Mouse (Mus musculus): ENCODE data around the gene Olfr1278. TPM values are rescaled to one million over a fixed set of nuclear protein-coding genes. Genes with fewer than 3 reads are reported as not detected.
"Not testable (repeated sequence)": the region's sequence is repeated elsewhere in the genome, so short reads cannot be mapped to it uniquely, and the experiment has no call there.

Gene Olfr1278
- polyA plus RNA-seq (2016; fragmentation: Nextera tagmentation; extraction: Ambion mirVana) = not detected in 2 replicates

DNA sequence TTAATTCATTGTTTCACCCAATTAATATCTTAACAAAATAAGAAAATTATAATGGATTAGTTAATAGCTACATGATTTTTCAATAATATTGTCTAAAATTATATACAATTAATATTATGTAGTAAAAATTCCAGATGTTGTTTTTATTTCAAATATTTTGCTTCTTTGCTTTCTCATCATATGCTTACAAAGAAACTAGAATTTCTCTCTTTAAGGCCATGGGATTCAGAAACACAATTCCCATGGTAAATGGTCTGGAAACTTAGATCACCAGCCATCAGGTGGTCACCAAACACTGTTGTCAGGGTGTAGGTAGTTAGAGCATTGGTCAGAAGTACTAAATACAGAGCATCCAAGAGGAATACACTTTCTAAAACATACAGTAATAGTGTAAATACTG is at the start of gene Olfr1278:
Gene Olfr1278, plus strand, starts transcription at position 301 of the 400 bp plus-strand sequence.
- H3K9me3 ChIP-seq = no peaks in the 10 kb centered on the region
- no peaks in the 10 kb centered on the region for H3K36me3 ChIP-seq
- no peaks in the 10 kb centered on the region for H3K27me3 ChIP-seq (ENCODE audit: insufficient read depth, poor library complexity, severe bottlenecking)
- no peak within 1 kb of the TSS for H3K4me3 ChIP-seq
- no peak within 1 kb of the TSS for H3K27ac ChIP-seq
- DNase-seq (ENCODE audit: low spot score) = no peak
- H3K4me1 ChIP-seq = no peaks in the 10 kb centered on the region

DNA sequence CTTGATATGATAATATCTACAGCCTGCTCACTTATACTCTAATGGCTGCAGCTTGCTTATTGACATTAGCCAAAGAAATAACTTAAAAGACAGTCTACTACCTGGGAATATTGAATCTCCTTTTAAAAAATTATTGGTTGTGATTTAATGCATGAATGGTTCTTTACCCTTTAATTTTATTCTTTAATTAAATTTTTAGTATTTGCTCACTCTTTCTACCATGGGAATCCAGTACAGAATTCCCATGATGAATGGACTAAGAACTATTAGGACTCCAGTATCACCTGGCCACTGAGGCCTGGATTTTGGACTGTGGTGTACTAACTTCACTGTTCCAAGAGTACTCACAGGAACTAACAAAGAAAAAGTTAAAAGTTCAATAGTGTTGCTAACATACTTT is 35.7 kb upstream of the Olfr1278 start, which contains the start of gene Olfr1276:
Gene Olfr1276, plus strand, starts transcription at position 301 of the 400 bp plus-strand sequence.
- DNase-seq (ENCODE audit: low spot score) = no peak
- H3K9me3 ChIP-seq = no peaks in the 10 kb centered on the region; the same call in 1 of the 2 replicates
- no peaks in the 10 kb centered on the region for H3K4me1 ChIP-seq
- no peaks in the 10 kb centered on the region for H3K36me3 ChIP-seq
- no peak within 1 kb of the TSS for H3K27ac ChIP-seq
- H3K27me3 ChIP-seq (ENCODE audit: insufficient read depth, poor library complexity, severe bottlenecking) = no peaks in the 10 kb centered on the region
- no peak within 1 kb of the TSS for H3K4me3 ChIP-seq

DNA sequence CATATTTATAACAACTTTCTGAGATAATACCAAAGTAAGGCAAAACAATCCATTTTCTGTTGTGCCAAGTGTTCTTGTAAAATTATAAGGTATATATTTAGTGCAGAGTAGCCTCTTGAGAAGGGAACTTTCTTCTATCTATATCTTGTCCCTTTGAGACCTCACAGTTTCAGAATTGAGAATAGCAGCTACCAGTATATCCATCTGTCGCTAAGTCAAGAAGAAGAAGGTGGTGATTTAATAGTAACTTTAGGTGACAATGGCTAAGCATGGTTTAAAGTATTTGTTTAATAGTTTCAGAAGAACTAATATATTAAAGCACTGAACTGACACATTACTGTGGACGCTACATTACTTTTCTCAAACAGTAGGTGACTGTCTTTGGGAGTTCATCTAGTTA is 15.9 kb upstream of the Olfr1278 start, which contains the start of gene Olfr1277:
Gene Olfr1277, minus strand, starts transcription at position 101 of the 400 bp plus-strand sequence.
- no peaks in the 10 kb centered on the region for H3K9me3 ChIP-seq
- H3K27me3 ChIP-seq (ENCODE audit: insufficient read depth, poor library complexity, severe bottlenecking) = no peaks in the 10 kb centered on the region
- no peaks in the 10 kb centered on the region for H3K36me3 ChIP-seq
- H3K27ac ChIP-seq = no peak within 1 kb of the TSS
- no peak within 1 kb of the TSS for H3K4me3 ChIP-seq
- H3K4me1 ChIP-seq = no peaks in the 10 kb centered on the region
- no peak for DNase-seq (ENCODE audit: low spot score)
- 71% methylated on average over 2 of the region's 2 CpGs for WGBS

DNA sequence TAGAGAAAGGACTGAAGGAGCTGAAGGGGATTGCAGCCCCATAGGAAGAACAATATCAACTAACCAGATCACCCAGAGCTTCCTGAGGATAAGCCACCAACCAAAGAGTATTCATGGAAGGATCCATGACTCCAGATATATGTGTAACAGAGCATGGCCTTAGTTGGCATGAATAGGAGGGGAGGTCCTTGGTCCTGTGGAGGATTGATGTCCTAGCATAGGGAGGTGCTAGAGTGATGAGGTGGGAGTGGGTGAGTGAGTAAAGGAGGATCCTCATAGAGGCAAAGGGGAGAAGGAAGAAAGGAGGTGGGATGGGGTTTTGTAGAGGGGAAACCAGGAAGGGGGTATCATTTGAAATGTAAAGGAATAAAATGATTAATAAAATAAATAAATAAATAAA is 8.6 kb downstream of the Olfr1278 start:
- H3K4me1 ChIP-seq = no peaks in the 10 kb centered on the region
- H3K27ac ChIP-seq = no peak overlapping the region
- no peaks in the 10 kb centered on the region for H3K27me3 ChIP-seq (ENCODE audit: insufficient read depth, poor library complexity, severe bottlenecking)
- H3K4me3 ChIP-seq = no peak overlapping the region
- no peak for DNase-seq (ENCODE audit: low spot score)
- no peaks in the 10 kb centered on the region for H3K9me3 ChIP-seq
- H3K36me3 ChIP-seq = no peaks in the 10 kb centered on the region

DNA sequence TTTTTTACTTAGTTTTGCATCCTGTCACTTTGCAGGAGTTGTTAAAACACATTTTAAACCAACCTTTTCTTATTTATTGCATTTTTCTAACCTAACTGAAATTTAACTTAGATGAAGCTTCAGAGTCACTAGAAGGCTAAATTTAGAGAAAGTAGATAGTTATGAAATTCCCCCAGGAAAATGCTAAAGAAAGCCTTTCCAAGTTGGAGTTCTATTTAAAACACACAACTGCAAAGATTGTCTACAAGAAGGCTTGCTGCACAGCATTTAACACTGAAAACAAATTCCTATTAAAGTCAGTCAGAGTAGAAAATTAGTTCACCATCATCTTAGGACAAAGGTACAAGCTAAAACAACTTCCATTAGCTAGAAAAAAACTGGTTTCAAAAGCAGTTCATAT is 10.4 kb downstream of the Olfr1278 start, which contains the start of gene Olfr1279:
Gene Olfr1279, plus strand, starts transcription at position 262 of the 400 bp plus-strand sequence.
- no peaks in the 10 kb centered on the region for H3K36me3 ChIP-seq
- H3K27ac ChIP-seq = no peak within 1 kb of the TSS
- no peak for DNase-seq (ENCODE audit: low spot score)
- no peaks in the 10 kb centered on the region for H3K9me3 ChIP-seq
- H3K4me1 ChIP-seq = no peaks in the 10 kb centered on the region
- H3K4me3 ChIP-seq = no peak within 1 kb of the TSS
- H3K27me3 ChIP-seq (ENCODE audit: insufficient read depth, poor library complexity, severe bottlenecking) = no peaks in the 10 kb centered on the region

DNA sequence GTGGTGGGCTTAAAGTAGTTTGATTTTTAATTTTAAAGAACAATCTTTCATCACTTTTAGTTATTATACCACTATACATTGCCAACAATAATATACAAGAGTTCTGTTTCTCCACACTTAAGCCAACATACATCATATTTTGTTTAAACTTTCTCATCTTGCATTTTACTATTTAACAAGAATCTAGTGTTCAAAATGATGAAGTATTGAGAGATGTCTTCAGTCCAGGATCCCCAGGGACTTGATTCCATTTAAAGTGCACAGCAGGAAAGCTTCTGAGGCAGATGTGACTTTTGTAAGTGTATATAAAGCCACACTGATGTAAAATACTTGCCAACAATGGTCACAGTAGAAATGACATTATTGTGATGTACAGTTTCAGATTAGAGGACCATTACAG is 23.8 kb downstream of the Olfr1278 start, which contains the start of gene Olfr1280:
Gene Olfr1280, plus strand, starts transcription at position 301 of the 400 bp plus-strand sequence.
- Histone ChIP-seq H3K27ac (no peak within 1 kb of the TSS), H3K36me3 (no peaks in the 10 kb centered on the region), H3K27me3 (ENCODE audit: insufficient read depth, poor library complexity, severe bottlenecking) (no peaks in the 10 kb centered on the region), H3K4me3 (no peak within 1 kb of the TSS), H3K9me3 (no peaks in the 10 kb centered on the region), H3K4me1 (no peaks in the 10 kb centered on the region)
- DNase-seq (ENCODE audit: low spot score) = no peak

DNA sequence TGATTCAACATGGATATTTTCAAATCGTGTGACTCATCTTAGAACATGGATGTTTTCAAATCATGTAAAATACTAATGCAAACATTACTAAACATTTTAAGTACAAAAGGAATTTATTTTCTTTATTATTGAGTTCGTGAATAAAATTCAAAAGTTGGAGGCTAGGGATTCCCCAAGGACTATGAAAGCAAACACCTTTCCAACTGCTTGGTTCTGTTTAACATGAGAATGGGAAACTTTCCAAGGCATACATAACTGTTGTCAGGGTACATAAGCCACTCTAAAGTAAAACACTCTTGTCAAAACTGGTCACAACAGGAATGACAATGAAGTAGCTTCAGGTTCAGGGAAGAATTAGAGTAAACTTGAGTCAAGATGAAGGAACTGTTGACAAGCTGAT is 36.3 kb downstream of the Olfr1278 start, which contains the start of gene Olfr1281:
Gene Olfr1281, plus strand, starts transcription at position 301 of the 400 bp plus-strand sequence.
- Histone ChIP-seq H3K4me1 (no peaks in the 10 kb centered on the region), H3K4me3 (no peak within 1 kb of the TSS), H3K27me3 (ENCODE audit: insufficient read depth, poor library complexity, severe bottlenecking) (no peaks in the 10 kb centered on the region), H3K9me3 (no peaks in the 10 kb centered on the region), H3K27ac (no peak within 1 kb of the TSS), H3K36me3 (no peaks in the 10 kb centered on the region)
- 65% methylated on average over 2 of the region's 2 CpGs for WGBS
- DNase-seq (ENCODE audit: low spot score) = no peak

DNA sequence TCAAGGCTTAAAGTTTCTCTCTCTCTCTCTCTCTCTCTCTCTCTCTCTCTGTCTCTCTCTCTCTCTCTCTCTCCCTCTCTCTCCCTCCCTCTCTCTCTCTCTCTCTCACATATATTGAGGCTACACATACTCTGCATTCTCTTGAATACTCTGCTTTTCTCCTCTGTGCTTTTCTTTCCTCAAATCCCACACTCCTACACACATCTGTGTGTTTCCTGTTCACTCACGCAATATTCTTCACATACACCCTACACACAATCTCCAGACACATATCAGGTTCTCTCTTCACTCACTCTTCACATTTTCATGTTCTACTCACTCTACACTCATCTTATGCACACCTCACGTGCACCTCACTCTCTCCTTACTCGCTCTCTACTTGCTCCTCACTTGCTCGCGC is 43.8 kb downstream of the Olfr1278 start:
- H3K4me1 ChIP-seq; H3K36me3 ChIP-seq; H3K9me3 ChIP-seq; H3K4me3 ChIP-seq; H3K27me3 ChIP-seq (ENCODE audit: insufficient read depth, poor library complexity, severe bottlenecking); H3K27ac ChIP-seq; DNase-seq (ENCODE audit: low spot score): not testable (repeated sequence)
- WGBS = 82% methylated on average over 5 of the region's 5 CpGs

DNA sequence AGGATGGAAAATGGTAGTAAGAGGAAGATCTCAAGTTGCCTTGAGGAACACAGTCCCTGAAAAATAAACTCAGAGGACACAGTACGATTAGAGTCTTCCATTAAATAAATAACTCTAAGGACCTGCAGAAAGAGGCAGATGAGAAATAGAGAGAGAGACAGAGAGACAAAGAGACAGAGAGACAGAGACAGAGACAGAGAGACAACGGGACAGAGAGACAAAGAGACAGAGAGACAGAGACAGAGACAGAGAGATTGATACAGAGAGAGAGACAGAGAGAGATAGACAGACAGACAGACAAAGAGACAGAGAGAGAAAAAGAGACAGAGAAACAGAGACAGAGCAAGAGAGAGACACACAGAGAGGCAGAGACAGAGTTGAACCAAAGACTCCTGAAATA is 46.0 kb downstream of the Olfr1278 start, which contains the start of gene Olfr1282:
Gene Olfr1282, minus strand, starts transcription at position 101 of the 400 bp plus-strand sequence.
- H3K4me3 ChIP-seq = no peak within 1 kb of the TSS
- H3K27ac ChIP-seq = no peak within 1 kb of the TSS
- 75% methylated on average over 2 of the region's 2 CpGs for WGBS
- no peaks in the 10 kb centered on the region for H3K27me3 ChIP-seq (ENCODE audit: insufficient read depth, poor library complexity, severe bottlenecking)
- DNase-seq (ENCODE audit: low spot score) = no peak
- H3K4me1 ChIP-seq = no peaks in the 10 kb centered on the region
- H3K9me3 ChIP-seq = no peaks in the 10 kb centered on the region
- H3K36me3 ChIP-seq = no peaks in the 10 kb centered on the region

Other genes with a start within 250 kb of the Olfr1278 start
- not detected in 2 replicates for gene Gm13941, start 184.2 kb upstream of the Olfr1278 start, polyA plus RNA-seq (2016; fragmentation: Nextera tagmentation; extraction: Ambion mirVana)
- not detected in 2 replicates for gene Gm15130, start 137.2 kb upstream of the Olfr1278 start, polyA plus RNA-seq (2016; fragmentation: Nextera tagmentation; extraction: Ambion mirVana)
- not detected in 2 replicates for gene 4930430A15Rik, start 60.5 kb upstream of the Olfr1278 start, polyA plus RNA-seq (2016; fragmentation: Nextera tagmentation; extraction: Ambion mirVana)
- not detected in 2 replicates for gene Olfr1275, start 54.9 kb upstream of the Olfr1278 start, polyA plus RNA-seq (2016; fragmentation: Nextera tagmentation; extraction: Ambion mirVana)
- not detected in 2 replicates for gene Olfr1276, start 35.6 kb upstream of the Olfr1278 start, polyA plus RNA-seq (2016; fragmentation: Nextera tagmentation; extraction: Ambion mirVana)
- gene Olfr1277, start 16.0 kb upstream of the Olfr1278 start, polyA plus RNA-seq (2016; fragmentation: Nextera tagmentation; extraction: Ambion mirVana) = not detected in 2 replicates
- gene Olfr1279, start 10.5 kb downstream of the Olfr1278 start, polyA plus RNA-seq (2016; fragmentation: Nextera tagmentation; extraction: Ambion mirVana) = 0.04 TPM in 1 of 2 replicates, not detected in the other
- not detected in 2 replicates for gene Olfr1280, start 23.9 kb downstream of the Olfr1278 start, polyA plus RNA-seq (2016; fragmentation: Nextera tagmentation; extraction: Ambion mirVana)
- gene Olfr1281, start 36.4 kb downstream of the Olfr1278 start, polyA plus RNA-seq (2016; fragmentation: Nextera tagmentation; extraction: Ambion mirVana) = not detected in 2 replicates
- not detected in 2 replicates for gene Olfr1282, start 45.9 kb downstream of the Olfr1278 start, polyA plus RNA-seq (2016; fragmentation: Nextera tagmentation; extraction: Ambion mirVana)
- not detected in 2 replicates for gene Olfr1283, start 76.7 kb downstream of the Olfr1278 start, polyA plus RNA-seq (2016; fragmentation: Nextera tagmentation; extraction: Ambion mirVana)
- gene Olfr1284, start 85.4 kb downstream of the Olfr1278 start, polyA plus RNA-seq (2016; fragmentation: Nextera tagmentation; extraction: Ambion mirVana) = not detected in 2 replicates
- gene Olfr1286, start 133.0 kb downstream of the Olfr1278 start, polyA plus RNA-seq (2016; fragmentation: Nextera tagmentation; extraction: Ambion mirVana) = not detected in 2 replicates
- gene Olfr1287, start 159.0 kb downstream of the Olfr1278 start, polyA plus RNA-seq (2016; fragmentation: Nextera tagmentation; extraction: Ambion mirVana) = not detected in 2 replicates
- gene Olfr1288, start 184.0 kb downstream of the Olfr1278 start, polyA plus RNA-seq (2016; fragmentation: Nextera tagmentation; extraction: Ambion mirVana) = not detected in 2 replicates
- gene Olfr1289, start 190.7 kb downstream of the Olfr1278 start, polyA plus RNA-seq (2016; fragmentation: Nextera tagmentation; extraction: Ambion mirVana) = not detected in 2 replicates
- gene Olfr1290, start 203.7 kb downstream of the Olfr1278 start, polyA plus RNA-seq (2016; fragmentation: Nextera tagmentation; extraction: Ambion mirVana) = 0.15 and 0.31 TPM in 2 replicates
- gene Olfr1291-ps1, start 207.0 kb downstream of the Olfr1278 start, polyA plus RNA-seq (2016; fragmentation: Nextera tagmentation; extraction: Ambion mirVana) = 0.09 TPM in 1 of 2 replicates, not detected in the other
- not detected in 2 replicates for gene Olfr1293-ps, start 235.1 kb downstream of the Olfr1278 start, polyA plus RNA-seq (2016; fragmentation: Nextera tagmentation; extraction: Ambion mirVana)

Data from heart, embryonic 10.5 days (tissue).